Mouse (Mus musculus): ENCODE data around the gene Acsf3.

- no peak for TF ChIP-seq POLR2A (IDR thresholded peaks at IDR 0.05; ENCODE audit: extremely low read depth, insufficient read depth, low read length)
- TF ChIP-seq CTCF (IDR thresholded peaks at IDR 0.05; ENCODE audit: low read depth, low read length) = no peak
These were observed 35.1 kb downstream of the Acsf3 start for GRCm38 (mm10) chr8:122810376-122810775.
